Mouse (Mus musculus): Measurements from ENCODE around the gene Vps4b. TPM values are rescaled to one million over a fixed set of nuclear protein-coding genes. Genes with fewer than 3 reads are reported as not detected.
"Not testable (repeated sequence)": the region's sequence is repeated elsewhere in the genome, so short reads cannot be mapped to it uniquely, and the experiment has no call there.

Vps4b gene
- polyA plus RNA-seq, 1 experiment from 2014 or later = 66.6 TPM

DNA sequence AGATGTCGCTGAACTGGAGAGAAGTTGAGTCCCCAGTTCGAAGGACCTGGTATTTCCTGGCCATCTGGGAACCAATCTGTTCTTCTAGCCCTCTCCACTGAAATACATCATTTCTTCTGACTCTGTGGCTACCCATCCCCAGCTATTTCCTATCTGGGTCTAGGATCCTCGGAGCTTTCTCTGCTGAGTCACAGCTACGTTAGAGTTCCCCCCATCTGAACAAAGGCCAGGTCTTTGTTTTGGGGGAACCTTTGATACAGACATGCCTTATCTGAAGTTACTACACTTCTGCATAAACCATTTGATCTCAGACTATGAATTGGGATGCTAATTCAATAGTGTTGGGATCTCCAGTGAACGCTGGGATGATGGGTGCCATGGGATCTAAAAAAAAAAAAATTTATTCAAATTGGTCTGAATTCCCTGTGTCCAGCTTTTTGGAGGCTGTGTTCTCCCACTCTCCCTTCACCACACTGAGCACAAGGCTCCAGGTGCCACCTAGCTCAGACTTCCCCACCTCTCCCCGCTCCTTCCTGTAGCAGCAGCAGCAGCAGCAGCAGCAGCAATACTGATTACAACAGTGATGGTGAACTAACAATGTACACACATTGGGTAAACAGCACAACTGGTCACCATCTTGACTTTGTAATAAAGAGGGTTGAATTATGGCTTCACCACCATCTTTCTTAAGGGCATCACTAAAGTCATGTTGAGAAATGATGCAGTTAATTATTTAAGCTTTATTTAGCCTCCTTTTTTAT, 47.8 kb downstream of the Vps4b start:
- no peak overlapping the region for H3K4me3 ChIP-seq
- H3K4me2 ChIP-seq (replicated peaks) = no peak overlapping the region
- no peaks in the 10 kb centered on the region for H3K9me3 ChIP-seq
- H3K4me1 ChIP-seq = no peaks in the 10 kb centered on the region
- WGBS = 85% methylated on average over 6 of the region's 6 CpGs
- ATAC-seq (ENCODE audit: low FRiP score, low read depth) = no peak
- H3K36me3 ChIP-seq = peaks cover 30% of the 10 kb centered on the region
- no peaks in the 10 kb centered on the region for H3K27me3 ChIP-seq
- H3K27ac ChIP-seq = no peak overlapping the region
- H3K9ac ChIP-seq = no peak overlapping the region

DNA sequence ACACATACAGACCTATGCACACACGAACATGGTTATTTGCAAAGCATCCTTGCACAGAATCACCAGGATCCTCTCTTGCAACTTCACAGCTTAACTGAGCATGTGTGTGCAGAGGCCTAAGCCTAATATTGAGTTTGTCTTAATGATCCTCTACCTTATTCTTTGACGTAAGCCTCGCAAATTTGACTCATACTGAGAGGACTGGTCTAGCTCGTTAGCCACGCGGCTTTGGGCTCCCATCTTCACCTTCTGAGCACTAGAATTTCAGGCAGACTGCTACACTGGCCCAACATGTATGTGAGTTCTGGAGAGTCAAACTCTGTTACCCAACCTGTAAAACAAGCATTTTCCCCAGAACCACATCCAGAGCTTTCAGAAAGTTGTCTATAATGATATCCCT, 53.5 kb downstream of the Vps4b start:
- WGBS = 66% methylated on average over 6 of the region's 6 CpGs
- Histone ChIP-seq H3K36me3 (peaks cover 57% of the 10 kb centered on the region), H3K9me3 (no peaks in the 10 kb centered on the region), H3K4me1 (no peaks in the 10 kb centered on the region), H3K9ac (no peak overlapping the region), H3K4me3 (no peak overlapping the region), H3K27ac (no peak overlapping the region), H3K27me3 (no peaks in the 10 kb centered on the region), H3K4me2 (replicated peaks) (no peak overlapping the region)
- no peak for ATAC-seq (ENCODE audit: low FRiP score, low read depth)

DNA sequence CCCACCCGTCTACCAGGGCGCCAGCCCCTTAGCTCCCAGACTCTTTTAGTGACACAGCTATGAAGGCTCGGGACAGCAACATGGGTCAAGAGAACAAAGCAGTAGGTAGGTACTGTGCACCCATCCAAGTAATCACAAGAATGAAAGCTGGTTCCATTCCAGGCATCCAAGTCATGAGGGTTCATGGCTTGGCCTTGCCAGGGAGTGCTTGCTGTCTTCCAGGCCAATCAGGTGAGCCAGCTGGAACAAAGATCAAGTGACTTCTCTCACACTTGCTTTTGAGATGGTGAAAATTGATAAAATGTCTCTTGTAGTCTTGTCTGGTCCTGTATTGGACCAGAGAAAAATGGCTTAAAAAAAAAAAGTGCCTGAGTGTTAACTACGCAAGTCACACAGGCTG, 55.8 kb downstream of the Vps4b start:
- Histone ChIP-seq H3K4me2 (replicated peaks) (no peak overlapping the region), H3K4me1 (no peaks in the 10 kb centered on the region), H3K4me3 (no peak overlapping the region), H3K9me3 (no peaks in the 10 kb centered on the region), H3K9ac (no peak overlapping the region), H3K27me3 (no peaks in the 10 kb centered on the region), H3K36me3 (peaks cover 51% of the 10 kb centered on the region), H3K27ac (no peak overlapping the region)
- 92% methylated on average over 4 of the region's 4 CpGs for WGBS
- ATAC-seq (ENCODE audit: low FRiP score, low read depth) = no peak

DNA sequence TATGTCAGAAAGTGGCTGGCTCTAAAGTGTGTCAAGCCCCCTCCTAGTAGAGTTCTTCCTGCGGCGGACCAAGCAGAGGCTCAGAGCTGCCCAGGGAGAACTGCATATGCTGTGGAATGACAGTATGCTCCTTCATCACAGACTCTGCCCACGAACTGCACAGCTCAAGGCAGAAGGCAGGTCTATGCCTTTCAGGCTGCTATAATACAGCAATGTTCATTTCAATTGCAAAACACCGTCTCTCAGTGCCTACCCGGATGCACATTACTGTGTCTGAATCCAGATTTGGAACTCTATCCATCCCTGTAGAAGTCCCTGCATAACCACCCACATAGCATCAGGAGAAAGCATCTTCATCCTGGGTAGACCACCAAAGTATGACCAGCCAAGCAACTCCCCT, 56.7 kb downstream of the Vps4b start:
- no peak overlapping the region for H3K9ac ChIP-seq
- 92% methylated on average over 5 of the region's 5 CpGs for WGBS
- no peak overlapping the region for H3K27ac ChIP-seq
- no peak overlapping the region for H3K4me3 ChIP-seq
- no peak for ATAC-seq (ENCODE audit: low FRiP score, low read depth)
- H3K36me3 ChIP-seq = peaks cover 51% of the 10 kb centered on the region
- no peaks in the 10 kb centered on the region for H3K9me3 ChIP-seq
- H3K27me3 ChIP-seq = no peaks in the 10 kb centered on the region
- no peaks in the 10 kb centered on the region for H3K4me1 ChIP-seq
- no peak overlapping the region for H3K4me2 ChIP-seq (replicated peaks)

DNA sequence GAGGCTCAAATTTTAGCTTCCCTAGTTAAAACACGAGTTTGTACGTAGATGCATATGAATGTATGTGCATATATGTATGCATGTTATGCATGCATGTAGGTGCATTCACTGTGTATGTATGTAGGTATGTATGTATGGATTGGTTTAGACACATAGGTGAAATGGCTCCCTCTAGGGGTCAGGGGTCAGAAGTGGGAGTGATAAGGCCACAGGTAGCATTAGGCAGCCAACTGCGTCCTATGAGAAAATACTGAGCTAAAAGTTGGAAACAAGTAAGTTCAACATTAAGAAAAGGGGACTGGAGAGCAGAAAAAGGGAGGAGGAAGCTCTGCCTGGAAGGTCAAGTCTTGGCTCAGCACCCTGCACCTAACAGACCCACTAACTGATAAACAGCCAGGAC, 58.4 kb downstream of the Vps4b start:
- Histone ChIP-seq H3K9ac (no peak overlapping the region), H3K27ac (no peak overlapping the region), H3K36me3 (peaks cover 65% of the 10 kb centered on the region), H3K9me3 (no peaks in the 10 kb centered on the region), H3K4me2 (replicated peaks) (no peak overlapping the region), H3K4me1 (no peaks in the 10 kb centered on the region), H3K27me3 (no peaks in the 10 kb centered on the region), H3K4me3 (no peak overlapping the region)
- 78% methylated on average over 3 of the region's 3 CpGs for WGBS
- no peak for ATAC-seq (ENCODE audit: low FRiP score, low read depth)

DNA sequence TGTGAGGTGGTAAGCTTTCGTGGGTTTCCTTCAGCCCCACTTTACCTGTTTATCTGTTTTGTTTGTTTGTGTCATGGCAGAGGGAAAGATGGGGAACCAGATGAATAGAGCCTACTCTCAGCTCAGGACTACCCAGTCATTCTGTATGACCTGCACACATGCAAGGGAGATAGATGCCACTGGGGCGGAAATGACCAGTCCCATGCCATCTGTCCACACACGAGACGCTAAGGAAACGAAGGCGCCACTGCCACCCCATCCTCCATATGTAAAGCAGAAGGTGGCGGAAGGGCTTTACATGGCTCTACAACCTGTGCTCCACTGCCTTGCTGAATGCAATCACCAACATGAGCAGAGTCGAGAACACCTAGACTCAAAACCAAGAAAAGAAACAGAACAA, 60.3 kb downstream of the Vps4b start:
- no peak overlapping the region for H3K4me3 ChIP-seq
- peaks cover 51% of the 10 kb centered on the region for H3K36me3 ChIP-seq
- no peak for ATAC-seq (ENCODE audit: low FRiP score, low read depth)
- no peak overlapping the region for H3K4me2 ChIP-seq (replicated peaks)
- 88% methylated on average over 8 of the region's 8 CpGs for WGBS
- no peaks in the 10 kb centered on the region for H3K4me1 ChIP-seq
- no peaks in the 10 kb centered on the region for H3K27me3 ChIP-seq
- H3K9me3 ChIP-seq = no peaks in the 10 kb centered on the region
- H3K27ac ChIP-seq = no peak overlapping the region
- H3K9ac ChIP-seq = no peak overlapping the region

DNA sequence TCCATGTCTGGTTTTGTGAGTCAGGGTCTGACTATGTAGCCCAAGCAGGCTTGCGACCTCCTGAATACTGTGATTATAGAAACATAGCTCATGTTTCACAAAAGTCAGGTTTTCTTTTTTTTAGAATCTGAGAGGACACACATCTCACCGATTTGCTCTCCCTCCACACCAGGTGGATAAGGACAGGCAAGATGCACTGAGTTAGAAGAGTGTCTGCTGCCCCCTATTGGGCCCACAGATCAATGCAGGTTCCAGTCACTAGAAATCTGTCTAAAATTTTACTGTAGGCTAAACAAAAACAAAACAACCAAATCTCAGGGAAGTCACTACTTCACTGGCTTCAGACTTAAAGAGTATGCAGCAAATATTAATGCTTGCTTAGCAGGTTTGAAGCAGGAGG, 60.9 kb downstream of the Vps4b start:
- H3K4me3 ChIP-seq = no peak overlapping the region
- peaks cover 45% of the 10 kb centered on the region for H3K36me3 ChIP-seq
- no peaks in the 10 kb centered on the region for H3K4me1 ChIP-seq
- no peak overlapping the region for H3K27ac ChIP-seq
- no peaks in the 10 kb centered on the region for H3K9me3 ChIP-seq
- H3K27me3 ChIP-seq = no peaks in the 10 kb centered on the region
- no peak overlapping the region for H3K9ac ChIP-seq
- no peak for ATAC-seq (ENCODE audit: low FRiP score, low read depth)
- 43% methylated on average over 2 of the region's 2 CpGs for WGBS
- no peak overlapping the region for H3K4me2 ChIP-seq (replicated peaks)

DNA sequence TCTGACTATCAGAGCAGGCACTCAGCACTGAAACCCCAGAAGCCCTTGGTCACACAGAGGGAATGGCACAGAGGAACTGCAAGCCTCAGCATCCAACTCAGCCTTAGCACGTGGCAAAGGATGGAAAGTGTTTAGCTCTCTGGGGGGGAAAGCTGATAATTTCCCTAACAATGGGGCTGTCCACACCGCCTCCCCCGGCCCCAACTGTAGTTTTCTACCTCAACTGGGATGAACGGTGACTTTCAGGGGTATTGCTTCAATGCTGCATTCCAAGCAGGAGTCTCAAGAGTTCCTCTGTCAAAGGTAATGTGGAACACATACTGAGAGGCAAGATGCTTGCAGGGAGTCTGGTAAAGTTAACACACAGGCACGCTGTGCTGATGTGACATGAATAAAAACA, 74.5 kb downstream of the Vps4b start:
- ATAC-seq (ENCODE audit: low FRiP score, low read depth) = no peak
- Histone ChIP-seq H3K9me3 (no peaks in the 10 kb centered on the region), H3K4me1 (0 out of 2 replicates have a peak, but pooled peaks cover 2% of the 10 kb centered on the region), H3K36me3 (peaks cover 10% of the 10 kb centered on the region), H3K4me2 (replicated peaks) (no peak overlapping the region), H3K9ac (no peak overlapping the region), H3K27ac (no peak overlapping the region), H3K4me3 (no peak overlapping the region), H3K27me3 (no peaks in the 10 kb centered on the region)
- 46% methylated on average over 5 of the region's 5 CpGs for WGBS

DNA sequence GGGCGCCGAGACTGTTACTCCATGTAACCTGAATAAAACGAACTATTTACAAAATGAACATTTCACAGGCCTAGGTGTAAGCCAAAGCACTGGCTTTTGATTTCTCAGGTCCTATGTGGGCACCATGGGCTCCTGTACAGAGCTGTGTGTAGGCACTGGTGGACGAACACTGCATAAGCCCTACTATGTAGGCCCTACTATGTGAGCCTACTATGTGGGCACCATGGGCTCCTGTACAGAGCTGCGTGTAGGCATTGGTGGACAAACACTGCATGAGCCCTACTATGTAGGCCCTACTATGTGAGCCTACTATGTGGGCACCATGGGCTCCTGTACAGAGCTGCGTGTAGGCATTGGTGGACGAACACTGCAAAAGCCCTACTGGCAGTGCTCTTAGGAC, 78.8 kb downstream of the Vps4b start:
- H3K4me1 ChIP-seq = 0 out of 2 replicates have a peak, but pooled peaks cover 10% of the 10 kb centered on the region
- 74% methylated on average over 7 of the region's 7 CpGs for WGBS
- not testable (repeated sequence) for ATAC-seq (ENCODE audit: low FRiP score, low read depth); H3K4me3 ChIP-seq; H3K9ac ChIP-seq; H3K4me2 ChIP-seq (replicated peaks); H3K27ac ChIP-seq; H3K9me3 ChIP-seq; H3K36me3 ChIP-seq; H3K27me3 ChIP-seq

DNA sequence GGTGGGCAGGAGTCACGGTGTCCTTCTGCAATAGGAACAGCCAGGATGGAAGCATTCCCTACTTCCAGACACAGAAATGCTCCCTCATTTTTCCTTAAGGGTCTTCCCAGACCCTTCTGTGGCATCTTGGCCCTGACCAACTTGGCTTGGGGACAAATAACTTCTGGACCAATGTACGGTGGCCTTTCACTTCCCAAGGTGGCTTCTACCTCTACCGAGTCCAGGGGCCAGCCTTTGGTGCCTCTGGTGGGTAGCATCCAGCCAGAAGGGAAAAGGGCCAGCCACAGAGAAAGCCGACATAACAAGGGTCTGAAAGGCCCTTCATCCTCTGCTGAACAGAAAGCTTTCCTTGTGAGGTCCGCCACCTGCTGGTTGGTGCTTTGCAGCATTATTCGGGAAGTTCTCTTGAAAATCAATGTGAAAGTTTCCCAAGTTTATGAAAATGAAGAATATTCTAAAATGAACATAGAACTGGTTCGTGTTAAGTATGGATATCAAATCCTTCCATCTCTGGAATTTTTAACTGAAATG, 79.4 kb downstream of the Vps4b start:
- no peaks in the 10 kb centered on the region for H3K9me3 ChIP-seq
- peaks cover 16% of the 10 kb centered on the region for H3K4me1 ChIP-seq
- no peak for ATAC-seq (ENCODE audit: low FRiP score, low read depth)
- no peak overlapping the region for H3K4me3 ChIP-seq
- 31% methylated on average over 7 of the region's 7 CpGs for WGBS
- no peaks in the 10 kb centered on the region for H3K36me3 ChIP-seq
- no peak overlapping the region for H3K4me2 ChIP-seq (replicated peaks)
- H3K9ac ChIP-seq = no peak overlapping the region
- H3K27ac ChIP-seq = no peak overlapping the region
- no peaks in the 10 kb centered on the region for H3K27me3 ChIP-seq

DNA sequence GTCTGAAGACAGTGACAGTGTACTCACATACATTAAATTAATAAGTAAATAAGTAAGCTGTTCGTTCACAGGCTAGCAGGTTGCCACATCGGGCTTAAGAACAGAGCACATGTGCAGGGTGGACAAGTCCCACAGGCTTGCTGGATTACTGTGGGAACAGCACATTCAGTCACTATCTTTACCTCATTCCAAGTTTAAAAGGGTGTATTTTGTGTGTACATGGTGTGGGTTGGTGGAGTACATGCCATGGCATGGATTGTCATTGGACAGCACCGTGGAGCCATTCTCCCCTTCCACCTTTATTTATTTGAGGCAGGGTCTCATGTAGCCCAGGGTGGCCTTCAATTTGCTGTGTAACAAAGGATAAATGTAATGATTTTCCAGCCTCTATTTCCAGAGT, 80.4 kb downstream of the Vps4b start:
- no peaks in the 10 kb centered on the region for H3K27me3 ChIP-seq
- no peak overlapping the region for H3K4me2 ChIP-seq (replicated peaks)
- no peaks in the 10 kb centered on the region for H3K9me3 ChIP-seq
- H3K4me3 ChIP-seq = no peak overlapping the region
- WGBS = 91% methylated on average over 3 of the region's 3 CpGs
- no peak for ATAC-seq (ENCODE audit: low FRiP score, low read depth)
- H3K27ac ChIP-seq = no peak overlapping the region
- no peak overlapping the region for H3K9ac ChIP-seq
- no peaks in the 10 kb centered on the region for H3K36me3 ChIP-seq
- H3K4me1 ChIP-seq = peaks cover 25% of the 10 kb centered on the region

DNA sequence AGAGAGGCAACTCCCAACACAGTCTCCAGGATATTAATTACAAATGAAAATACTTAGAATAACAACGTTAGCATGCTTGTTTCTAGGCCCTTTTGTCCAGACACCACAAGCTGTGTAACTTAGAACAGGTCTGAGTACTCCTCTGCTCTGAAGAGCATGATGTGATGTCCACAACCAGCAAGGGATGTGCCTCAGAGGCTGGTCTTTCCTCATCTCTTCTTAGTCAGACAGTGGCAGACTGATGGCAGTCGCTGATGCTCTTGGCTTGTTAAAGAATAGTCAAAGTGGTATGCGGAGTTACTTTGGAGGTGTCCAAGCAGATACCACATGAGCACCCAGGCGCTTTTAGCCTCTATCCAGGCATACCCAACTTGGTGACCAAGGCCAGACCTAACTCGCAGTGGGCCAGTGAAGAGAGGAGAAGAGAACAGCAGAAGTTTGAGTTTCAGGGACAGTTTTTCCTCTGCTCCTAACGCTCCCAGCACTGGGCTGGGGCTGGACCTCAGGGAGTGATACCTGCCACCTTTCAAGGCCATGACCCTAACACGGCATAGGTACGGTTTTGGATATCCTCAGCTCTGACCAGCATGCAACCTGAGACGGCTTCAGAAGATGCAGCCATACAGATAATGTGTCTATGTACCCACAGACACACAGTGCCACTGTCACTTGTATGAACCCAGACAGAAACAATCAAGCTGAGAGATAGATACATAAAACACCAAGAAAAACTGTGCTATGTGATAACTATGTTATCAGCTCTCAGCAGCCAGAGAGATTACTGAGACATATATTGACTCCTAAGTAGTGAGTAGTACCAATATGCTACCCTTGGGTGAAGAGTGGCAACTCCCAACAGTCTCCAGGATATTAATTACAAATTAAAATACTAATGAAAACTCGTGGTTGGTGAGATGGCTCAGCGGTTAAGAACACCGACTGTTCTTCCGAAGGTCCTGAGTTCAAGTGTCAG, 81.1 kb downstream of the Vps4b start:
- H3K27me3 ChIP-seq = no peaks in the 10 kb centered on the region
- H3K36me3 ChIP-seq = no peaks in the 10 kb centered on the region
- peak overlapping the region; percentile 94; the same call in 1 of the 2 replicates for H3K27ac ChIP-seq
- no peak for ATAC-seq (ENCODE audit: low FRiP score, low read depth)
- H3K9me3 ChIP-seq = no peaks in the 10 kb centered on the region
- 0 out of 2 replicates have a peak overlapping the region, but pooled peaks have one; percentile 73 for H3K4me3 ChIP-seq
- WGBS = 89% methylated on average over 13 of the region's 13 CpGs
- peak overlapping the region; percentile 96 for H3K4me2 ChIP-seq (replicated peaks)
- H3K9ac ChIP-seq = no peak overlapping the region
- H3K4me1 ChIP-seq = peaks cover 25% of the 10 kb centered on the region

Measured in limb, embryonic 13.5 days (tissue).